Comparison of ENCODE assay signal across 23 mouse cellular contexts in genomic region chr17:25583099-25583498, GRCm38 (mm10). TPM values are rescaled to one million over a fixed set of nuclear protein-coding genes. Genes with fewer than 3 reads are reported as not detected.
DNase-seq lines count a peak whose midpoint lies in the region; ATAC-seq and TF ChIP-seq lines count a peak whose summit lies in the region.
"Had no signal": no experiment of that assay in that cellular context is flagged by ENCODE, and none has a peak within 500 bp of the region (broad histone marks: within the 10 kb centered on the region; RNA-seq: fewer than 3 reads in every experiment).

No protein-coding gene starts in this region.

- no peak for TF ChIP-seq CTCF in heart, adult 2 months (IDR thresholded peaks at IDR 0.05)
- no peak for TF ChIP-seq CTCF in MEL (IDR thresholded peaks at IDR 0.05 in 2 of 3, conservative IDR thresholded peaks at IDR 0.05 in 1 of 3; ENCODE audit: control insufficient read depth in 1 of 3, insufficient read depth in 1 of 3, low read depth in 2 of 3, low read length in 3 of 3, poor library complexity in 1 of 3, severe bottlenecking in 1 of 3)

- no peak for ATAC-seq in heart, embryonic 16.5 days (replicated peaks; ENCODE audit: extremely low read depth, insufficient read depth, low FRiP score)
- ATAC-seq in limb, embryonic 14.5 days (ENCODE audit: low FRiP score, low read depth), result no peak
- ATAC-seq: CD4-positive, CD25-positive, alpha-beta regulatory T cell, adult 4 months; forebrain, embryonic 13.5 days; forebrain, embryonic 15.5 days; forebrain, postnatal 0 days had no signal

- H3K4me2 ChIP-seq in heart, embryonic 16.5 days (ENCODE audit: low read depth, low read length), result peak overlapping the region; percentile 23; the same call in 1 of the 2 replicates
- no peak overlapping the region for H3K4me2 ChIP-seq in limb, embryonic 14.5 days (replicated peaks; ENCODE audit: low read depth, low read length, severe bottlenecking)
- H3K4me2 ChIP-seq: embryonic facial prominence, embryonic 12.5 days; forebrain, embryonic 13.5 days; forebrain, embryonic 15.5 days had no signal

- H3K9ac ChIP-seq in heart, embryonic 16.5 days (ENCODE audit: low read length), result no peak overlapping the region
- H3K9ac ChIP-seq in heart, adult 2 months (ENCODE audit: low read depth, low read length), result no peak overlapping the region
- H3K9ac ChIP-seq in limb, embryonic 14.5 days (ENCODE audit: low read depth, low read length, severe bottlenecking), result no peak overlapping the region
- H3K9ac ChIP-seq in MEL (ENCODE audit: control insufficient read depth, low read depth, low read length, poor library complexity, severe bottlenecking), result no peak overlapping the region
- H3K9ac ChIP-seq: embryonic facial prominence, embryonic 12.5 days; forebrain, embryonic 13.5 days; forebrain, embryonic 15.5 days; forebrain, postnatal 0 days had no signal

- no peak for DNase-seq in heart, adult 2 months
- peak; percentile 22 for DNase-seq in limb, embryonic 14.5 days (ENCODE audit: low spot score)
- DNase-seq in limb, embryonic 10.5 days (ENCODE audit: low spot score), result no peak
- DNase-seq in MEL (ENCODE audit: low read depth, low spot score), result no peak
- DNase-seq in right cerebral cortex, postnatal 10 days (ENCODE audit: low spot score in 2 of 2), result no peak
- DNase-seq: adrenal gland, adult 2 months; adrenal gland, postnatal 10 days; adrenal gland, postnatal 25 days; B cell, adult 2 months; cerebellum, adult 11 months; cerebellum, adult 18-20 months; cerebellum, adult 9-10 months; cerebellum, postnatal 10 days; cerebellum, postnatal 25 days; forebrain, postnatal 0 days had no signal

- H3K4me1 ChIP-seq in heart, embryonic 16.5 days (ENCODE audit: control insufficient read depth, insufficient read depth, low read length), result peaks cover 25% of the 10 kb centered on the region
- H3K4me1 ChIP-seq in heart, adult 2 months (ENCODE audit: control insufficient read depth, insufficient read depth, low read length), result peaks cover 2% of the 10 kb centered on the region
- H3K4me1 ChIP-seq in limb, embryonic 14.5 days (ENCODE audit: control insufficient read depth, insufficient read depth, low read length), result peaks cover 12% of the 10 kb centered on the region
- peaks cover 43% of the 10 kb centered on the region for H3K4me1 ChIP-seq in limb, embryonic 10.5 days
- H3K4me1 ChIP-seq in MEL (ENCODE audit: control insufficient read depth in 1 of 2, insufficient read depth in 2 of 2, low read length in 2 of 2), result peaks cover 0 to 32% of the 10 kb centered on the region in 2 experiments; a peak in 3 of 4 replicates

- peaks cover 19% of the 10 kb centered on the region for H3K36me3 ChIP-seq in heart, embryonic 16.5 days (ENCODE audit: control insufficient read depth, insufficient read depth)
- no peaks in the 10 kb centered on the region for H3K36me3 ChIP-seq in heart, adult 2 months (ENCODE audit: control insufficient read depth, insufficient read depth, low read length)
- H3K36me3 ChIP-seq in limb, embryonic 14.5 days (ENCODE audit: control insufficient read depth, insufficient read depth, low read length), result peaks cover 24% of the 10 kb centered on the region
- peaks cover 43% of the 10 kb centered on the region for H3K36me3 ChIP-seq in limb, embryonic 10.5 days
- H3K36me3 ChIP-seq in MEL (ENCODE audit: control insufficient read depth in 1 of 2, insufficient read depth in 2 of 2, low read length in 2 of 2), result peaks cover 0 to 19% of the 10 kb centered on the region in 2 experiments; a peak in 3 of 4 replicates

- H3K4me3 ChIP-seq in heart, embryonic 16.5 days (ENCODE audit: low read length), result no peak overlapping the region
- H3K4me3 ChIP-seq in heart, adult 2 months, result no peak overlapping the region
- H3K4me3 ChIP-seq in limb, embryonic 14.5 days (replicated peaks; ENCODE audit: low read length), result no peak overlapping the region
- H3K4me3 ChIP-seq in limb, embryonic 10.5 days, result no peak overlapping the region
- no peak overlapping the region for H3K4me3 ChIP-seq in MEL (ENCODE audit: control insufficient read depth in 1 of 2, insufficient read depth in 1 of 2, low read depth in 2 of 2, low read length in 2 of 2)
- H3K4me3 ChIP-seq: embryonic facial prominence, embryonic 10.5 days; embryonic facial prominence, embryonic 12.5 days; forebrain, embryonic 13.5 days; forebrain, embryonic 15.5 days had no signal

- no peaks in the 10 kb centered on the region for H3K9me3 ChIP-seq in heart, embryonic 16.5 days (replicated peaks; ENCODE audit: control insufficient read depth, low read length)
- H3K9me3 ChIP-seq in limb, embryonic 14.5 days (ENCODE audit: control insufficient read depth, low read length), result no peaks in the 10 kb centered on the region
- no peaks in the 10 kb centered on the region for H3K9me3 ChIP-seq in limb, embryonic 10.5 days (replicated peaks)
- no peaks in the 10 kb centered on the region for H3K9me3 ChIP-seq in MEL (replicated peaks; ENCODE audit: insufficient read depth, low read length)
- H3K9me3 ChIP-seq: embryonic facial prominence, embryonic 10.5 days; embryonic facial prominence, embryonic 12.5 days; forebrain, embryonic 13.5 days; forebrain, embryonic 15.5 days; G1E had no signal

- intact Hi-C loops in heart, adult 2 months (cut with DNase I), result no loop called here

- no peak for TF ChIP-seq EP300 in heart, adult 2 months (IDR thresholded peaks at IDR 0.05; ENCODE audit: insufficient read depth, low read depth, low read length)
- no peak for TF ChIP-seq EP300 in MEL (IDR thresholded peaks at IDR 0.05; ENCODE audit: low read depth in 1 of 2, low read length in 2 of 2)

- H3K27me3 ChIP-seq in heart, embryonic 16.5 days (ENCODE audit: control insufficient read depth, insufficient read depth, low read length), result no peaks in the 10 kb centered on the region
- H3K27me3 ChIP-seq in heart, adult 2 months (ENCODE audit: control insufficient read depth, insufficient read depth, low read length), result no peaks in the 10 kb centered on the region
- H3K27me3 ChIP-seq in limb, embryonic 14.5 days (ENCODE audit: control insufficient read depth, insufficient read depth, low read length), result no peaks in the 10 kb centered on the region
- peaks cover 53% of the 10 kb centered on the region for H3K27me3 ChIP-seq in limb, embryonic 10.5 days (ENCODE audit: low read depth, poor library complexity, severe bottlenecking)
- no peaks in the 10 kb centered on the region for H3K27me3 ChIP-seq in MEL (ENCODE audit: control insufficient read depth in 1 of 2, insufficient read depth in 2 of 2, low read length in 2 of 2)
- H3K27me3 ChIP-seq: CH12.LX; embryonic facial prominence, embryonic 12.5 days; forebrain, embryonic 13.5 days; forebrain, embryonic 15.5 days had no signal

- no peak overlapping the region for H3K27ac ChIP-seq in heart, embryonic 16.5 days (ENCODE audit: low read length)
- no peak overlapping the region for H3K27ac ChIP-seq in heart, adult 2 months
- H3K27ac ChIP-seq in limb, embryonic 14.5 days (replicated peaks; ENCODE audit: low read depth, low read length), result no peak overlapping the region
- no peak overlapping the region for H3K27ac ChIP-seq in limb, embryonic 10.5 days
- peak overlapping the region; percentile 17; the same call in 1 of the 2 replicates for H3K27ac ChIP-seq in MEL (ENCODE audit: control insufficient read depth, low read depth, low read length)
- H3K27ac ChIP-seq: embryonic facial prominence, embryonic 12.5 days; forebrain, embryonic 13.5 days; forebrain, embryonic 15.5 days had no signal

- 74% methylated on average over 4 of the region's 4 CpGs for WGBS in heart, embryonic 16.5 days
- 68% methylated on average over 4 of the region's 4 CpGs for WGBS in heart, adult 2 months
- 76% methylated on average over 4 of the region's 4 CpGs for WGBS in limb, embryonic 14.5 days
- WGBS in limb, embryonic 10.5 days, result 84% methylated on average over 4 of the region's 4 CpGs

- H3K79me2 ChIP-seq in heart, adult 2 months (replicated peaks; ENCODE audit: control insufficient read depth, insufficient read depth, low read length), result no peaks in the 10 kb centered on the region; the same call in 1 of the 2 replicates
- peaks cover 6% of the 10 kb centered on the region for H3K79me2 ChIP-seq in MEL (ENCODE audit: control insufficient read depth, insufficient read depth, low read length, poor library complexity)

- no peak for TF ChIP-seq POLR2A in heart, adult 2 months (IDR thresholded peaks at IDR 0.05; ENCODE audit: insufficient read depth, low read depth, low read length)
- no peak for TF ChIP-seq POLR2A in limb, embryonic 14.5 days (IDR thresholded peaks at IDR 0.05; ENCODE audit: borderline replicate concordance, extremely low read depth, insufficient read depth, insufficient read length)
- no peak for TF ChIP-seq POLR2A in MEL (IDR thresholded peaks at IDR 0.05; ENCODE audit: control insufficient read depth in 1 of 2, insufficient read depth in 1 of 2, low read depth in 1 of 2, low read length in 2 of 2, poor library complexity in 1 of 2)

- TF ChIP-seq RAD21 in MEL (IDR thresholded peaks at IDR 0.05; ENCODE audit: low read depth, low read length), result no peak

TF ChIP-seq in MEL, 35 proteins besides CTCF, POLR2A, EP300 and RAD21 (continues in another document):
- TF ChIP-seq NRF1 (IDR thresholded peaks at IDR 0.05; ENCODE audit: insufficient read depth, low read depth, low read length, poor library complexity, severe bottlenecking) (no peak), GATA1 (IDR thresholded peaks at IDR 0.05; ENCODE audit: low read depth, low read length) (no peak), ELF1 (IDR thresholded peaks at IDR 0.05; ENCODE audit: low read depth, low read length) (no peak)

RNA-seq across cellular contexts. Expression of gene Lmf1, which starts 4.2 kb away (rescaled TPM):
- polyA plus RNA-seq in heart, embryonic 16.5 days (2015; fragmentation: Nextera tagmentation; extraction: Ambion mirVana), result 36.9 and 39.8 TPM in 2 replicates
- total RNA-seq in heart, adult 2 months (2021), result 10 to 100 TPM; 28.7 to 33.5 TPM
- polyA plus RNA-seq in heart, adult 2 months (2012; rRNA removed), result 32.7 and 41.8 TPM in 2 replicates
- 20.3 and 26.3 TPM in 2 replicates for polyA plus RNA-seq in limb, embryonic 14.5 days (2012; rRNA removed)
- polyA plus RNA-seq in limb, embryonic 14.5 days (2014; fragmentation: Nextera tagmentation; extraction: Ambion mirVana), result 26.9 and 28.7 TPM in 2 replicates
- 28.9 and 29.0 TPM in 2 replicates for polyA plus RNA-seq in limb, embryonic 10.5 days (2016; fragmentation: Nextera tagmentation; extraction: Ambion mirVana)
- 14.0 and 16.0 TPM in 2 replicates for total RNA-seq in MEL (2012; rRNA removed)
- 10 to 100 TPM in 1 of 2 experiments, not detected in 1; 30.5 TPM for polyA plus RNA-seq in MEL (2012; ENCODE audit: insufficient read depth in 1 of 2, insufficient read length in 2 of 2, low read depth in 1 of 2, low replicate concordance in 2 of 2, missing spikeins in 1 of 2)

RNA-seq across cellular contexts. Expression of gene Sox8, which starts 12.6 kb away (rescaled TPM):
- polyA plus RNA-seq in heart, embryonic 16.5 days (2015; fragmentation: Nextera tagmentation; extraction: Ambion mirVana), result 0.54 and 0.82 TPM in 2 replicates
- under 1 TPM; 0.30 to 0.44 TPM for total RNA-seq in heart, adult 2 months (2021)
- 0.57 and 0.67 TPM in 2 replicates for polyA plus RNA-seq in heart, adult 2 months (2012; rRNA removed)
- polyA plus RNA-seq in limb, embryonic 14.5 days (2012; rRNA removed), result 16.3 and 23.4 TPM in 2 replicates
- polyA plus RNA-seq in limb, embryonic 14.5 days (2014; fragmentation: Nextera tagmentation; extraction: Ambion mirVana), result 12.6 and 16.7 TPM in 2 replicates
- polyA plus RNA-seq in limb, embryonic 10.5 days (2016; fragmentation: Nextera tagmentation; extraction: Ambion mirVana), result 11.1 and 13.1 TPM in 2 replicates
- total RNA-seq in MEL (2012; rRNA removed), result not detected in 2 replicates
- not detected for polyA plus RNA-seq in MEL (2012; ENCODE audit: insufficient read depth in 1 of 2, insufficient read length in 2 of 2, low read depth in 1 of 2, low replicate concordance in 2 of 2, missing spikeins in 1 of 2)
- total RNA-seq: CH12.LX had no signal
- polyA plus RNA-seq: CD4-positive, CD25-positive, alpha-beta regulatory T cell, adult 4 months; G1E had no signal
